Mouse (Mus musculus) megakaryocyte progenitor cell, adult 5-6 weeks (primary cell): ENCODE data around the gene Nsmf. TPM values are rescaled to one million over a fixed set of nuclear protein-coding genes. Genes with fewer than 3 reads are reported as not detected.
A peak's percentile ranks its signal among the peaks of the same experiment; 100 is the strongest.

Source experiments
- ATAC-seq: replicated peaks from 2 replicates; pipeline ENCODE4 v1.8.0; 2016; ENCODE audit warnings: mild to moderate bottlenecking, moderate TSS enrichment, inconsistent platforms; ENCODE audit not compliant: poor library complexity
- total RNA-seq, 2 experiments: library from RNA; stranded (forward) in 1 of 2; stranded (reverse) in 1 of 2; fragments of 157-497, 149-512 nt in 1 of 2; fragments of 200-1000 nt in 1 of 2; gene quantifications; 2 replicates each; pipeline versions ENCODE4 v1.2.3 to v1.2.4; 2015 to 2017

Gene Nsmf
- total RNA-seq, 2 experiments from 2014 or later = 3.7 to 7.8 TPM

- no peak for ATAC-seq
Observed at GRCm38 (mm10) chr2:25083697-25084096, 29.5 kb downstream of the Nsmf start.

- ATAC-seq = no peak
Observed at GRCm38 (mm10) chr2:25085571-25085970, 31.4 kb downstream of the Nsmf start.

- ATAC-seq = no peak
Observed at GRCm38 (mm10) chr2:25087842-25088241, 33.7 kb downstream of the Nsmf start.

DNA sequence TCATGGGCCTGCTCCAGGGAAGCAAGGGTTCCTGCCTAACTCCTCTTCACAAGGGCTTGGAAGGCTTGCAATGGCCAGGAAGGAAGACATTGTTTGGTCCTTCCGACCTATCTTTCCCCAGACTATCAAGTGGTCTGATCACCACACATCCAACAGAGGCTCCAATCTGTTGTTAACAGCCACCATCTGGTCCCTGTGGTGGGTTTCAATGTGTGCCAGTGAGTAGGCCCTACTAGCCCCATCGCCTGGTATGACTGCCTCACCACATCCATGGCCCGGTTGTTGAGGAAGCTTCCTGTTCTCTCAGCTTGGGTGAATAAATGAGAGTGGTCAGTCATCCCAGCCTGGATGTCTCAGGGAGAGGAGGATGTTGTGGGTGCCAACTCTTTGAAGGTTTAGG lies 34.5 kb downstream of the Nsmf start:
- ATAC-seq = no peak

GRCm38 (mm10) chr2:25094785-25095108 lies 40.6 kb downstream of the Nsmf start:
- 0 out of 2 replicates have a peak, but pooled peaks have one; percentile 9 for ATAC-seq

GRCm38 (mm10) chr2:25095109-25095850 lies 41.1 kb downstream of the Nsmf start, which contains the start of gene Noxa1:
Noxa1 (minus strand) TSS chr2:25095149.
- ATAC-seq = peak; percentile 72

GRCm38 (mm10) chr2:25098005-25098615 lies 44.0 kb downstream of the Nsmf start:
- no peak for ATAC-seq

DNA sequence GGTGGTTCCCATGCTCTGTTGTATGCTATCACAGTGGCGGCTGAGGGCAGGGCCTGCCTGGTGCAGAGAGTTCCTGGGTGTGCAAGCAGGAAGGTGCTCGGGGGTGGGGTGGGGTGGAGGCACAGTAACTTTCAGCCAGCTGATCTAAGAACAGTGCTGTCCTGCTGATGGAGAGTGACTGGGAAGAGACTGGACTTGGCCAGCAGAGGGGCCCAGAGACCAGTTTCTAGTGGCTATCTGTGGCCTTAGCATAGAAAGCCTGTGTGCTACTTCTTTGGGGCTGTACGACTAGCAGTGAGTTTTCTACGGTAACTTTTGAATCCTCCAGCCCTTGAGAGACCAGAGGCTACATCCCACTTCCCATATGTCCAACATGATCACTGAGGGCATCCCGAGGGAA lies 44.8 kb downstream of the Nsmf start:
- ATAC-seq = peak; percentile 35

DNA sequence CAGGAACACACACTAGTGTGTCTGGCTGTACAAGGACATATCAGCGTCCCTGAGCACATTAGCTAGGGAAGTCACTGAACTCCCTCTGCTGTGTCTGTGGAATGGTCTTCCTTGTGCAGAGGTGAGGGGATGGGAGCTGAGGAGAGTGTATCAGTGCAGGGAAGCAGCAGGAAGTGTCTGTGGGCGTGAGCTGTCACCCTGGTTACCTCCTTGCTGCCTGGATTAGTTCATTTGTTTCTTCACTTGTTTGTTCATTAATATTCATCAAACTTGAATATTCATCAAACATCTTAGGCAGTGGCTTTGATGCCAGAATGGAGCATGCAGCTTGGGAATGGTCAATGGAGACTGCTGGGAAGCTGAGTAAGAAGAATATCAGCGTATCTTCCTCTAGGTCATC lies 45.5 kb downstream of the Nsmf start:
- no peak for ATAC-seq

GRCm38 (mm10) chr2:25104122-25104521 lies 50.0 kb downstream of the Nsmf start:
- ATAC-seq = no peak

DNA sequence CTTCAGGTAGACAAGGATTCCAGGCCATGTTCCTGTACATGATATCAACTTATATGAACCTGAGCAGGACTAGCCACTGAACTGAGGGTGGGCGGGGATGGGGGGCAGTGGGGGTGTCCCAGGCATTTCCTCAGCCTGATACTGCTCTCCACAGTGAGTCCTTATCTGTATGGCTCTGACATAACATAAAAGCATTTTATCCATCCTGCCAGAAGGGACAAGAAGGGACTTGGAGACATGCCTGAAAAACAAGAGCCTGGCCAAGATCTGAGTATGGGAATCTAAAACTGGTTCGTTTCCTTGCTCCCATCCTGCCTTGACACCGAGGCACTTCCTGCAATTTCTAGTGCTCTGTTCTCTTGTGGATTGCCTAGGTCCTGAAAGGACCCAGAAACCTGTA lies 51.9 kb downstream of the Nsmf start:
- ATAC-seq = peak; percentile 55

- no peak for ATAC-seq
Observed at GRCm38 (mm10) chr2:25109487-25109886, 55.3 kb downstream of the Nsmf start.

DNA sequence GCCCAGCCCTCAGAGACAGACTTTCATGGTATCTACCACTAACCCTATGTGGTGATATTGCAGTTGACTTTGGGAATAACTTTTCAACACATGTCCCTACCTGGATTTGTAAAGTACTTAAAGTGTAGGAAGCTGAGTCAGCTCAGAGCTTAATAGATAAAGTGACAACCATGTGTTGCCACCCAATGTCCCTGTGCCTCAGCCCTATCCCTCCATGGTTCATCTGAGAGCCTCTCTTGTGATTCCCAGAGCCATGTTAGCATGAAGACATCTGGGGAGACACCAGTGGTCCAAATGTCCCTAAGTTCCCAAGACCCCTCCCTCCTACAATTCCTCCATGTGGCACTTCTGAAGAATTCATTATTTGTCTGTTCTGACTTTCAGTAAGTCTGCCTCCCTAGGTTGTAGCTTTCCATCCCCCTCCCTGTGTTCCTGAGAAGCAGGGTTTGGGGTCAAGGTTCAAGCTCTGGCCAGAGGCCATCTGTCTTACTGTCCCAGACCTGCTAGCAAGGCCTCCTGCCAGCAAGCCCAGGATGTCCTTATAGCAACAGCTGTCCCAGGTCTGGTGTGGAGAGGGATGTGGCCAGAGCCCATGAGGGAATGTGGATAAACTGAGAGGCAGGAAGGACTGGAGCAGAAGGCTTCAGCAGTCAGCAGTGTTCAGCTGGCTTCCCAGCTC lies 56.5 kb downstream of the Nsmf start:
- no peak for ATAC-seq

GRCm38 (mm10) chr2:25111184-25111791 lies 57.1 kb downstream of the Nsmf start:
- ATAC-seq = peak; percentile 75

Other genes starting within 250 kb of the Nsmf start
- 34.4 and 36.7 TPM in 2 replicates for gene Ehmt1, start 134.7 kb upstream of the Nsmf start, total RNA-seq (2015)
- gene Ehmt1, start 134.7 kb upstream of the Nsmf start, total RNA-seq (2017) = 63.1 and 87.0 TPM in 2 replicates
- gene Arrdc1, start 119.1 kb upstream of the Nsmf start, total RNA-seq (2015) = 24.5 and 29.2 TPM in 2 replicates
- 48.3 and 58.9 TPM in 2 replicates for gene Arrdc1, start 119.1 kb upstream of the Nsmf start, total RNA-seq (2017)
- gene Zmynd19, start 104.6 kb upstream of the Nsmf start, total RNA-seq (2015) = 16.0 and 19.1 TPM in 2 replicates
- gene Zmynd19, start 104.6 kb upstream of the Nsmf start, total RNA-seq (2017) = 42.9 and 62.2 TPM in 2 replicates
- 20.8 TPM in 2 replicates for gene Dph7, start 92.0 kb upstream of the Nsmf start, total RNA-seq (2015)
- 15.5 and 26.2 TPM in 2 replicates for gene Dph7, start 92.0 kb upstream of the Nsmf start, total RNA-seq (2017)
- 70.4 and 82.4 TPM in 2 replicates for gene Mrpl41, start 79.3 kb upstream of the Nsmf start, total RNA-seq (2015)
- gene Mrpl41, start 79.3 kb upstream of the Nsmf start, total RNA-seq (2017) = 117 and 161 TPM in 2 replicates
- 28.4 and 28.7 TPM in 2 replicates for gene Pnpla7, start 78.3 kb upstream of the Nsmf start, total RNA-seq (2015)
- gene Pnpla7, start 78.3 kb upstream of the Nsmf start, total RNA-seq (2017) = 29.6 and 30.4 TPM in 2 replicates
- not detected in 2 replicates for gene Entpd8, start 25.9 kb downstream of the Nsmf start, total RNA-seq (2015)
- not detected in 2 replicates for gene Entpd8, start 25.9 kb downstream of the Nsmf start, total RNA-seq (2017)
- gene Noxa1, start 40.8 kb downstream of the Nsmf start, total RNA-seq (2015) = not detected in 2 replicates
- not detected in 2 replicates for gene Noxa1, start 40.8 kb downstream of the Nsmf start, total RNA-seq (2017)
- 0.42 and 0.51 TPM in 2 replicates for gene Nrarp, start 126.4 kb downstream of the Nsmf start, total RNA-seq (2015)
- 0.78 and 1.3 TPM in 2 replicates for gene Nrarp, start 126.4 kb downstream of the Nsmf start, total RNA-seq (2017)
- gene Tor4a, start 142.5 kb downstream of the Nsmf start, total RNA-seq (2015) = 11.4 and 12.5 TPM in 2 replicates
- gene Tor4a, start 142.5 kb downstream of the Nsmf start, total RNA-seq (2017) = 16.1 and 17.6 TPM in 2 replicates
- 23.7 and 28.9 TPM in 2 replicates for gene Nelfb, start 157.1 kb downstream of the Nsmf start, total RNA-seq (2015)
- gene Nelfb, start 157.1 kb downstream of the Nsmf start, total RNA-seq (2017) = 35.8 and 38.7 TPM in 2 replicates
- gene Stpg3, start 160.3 kb downstream of the Nsmf start, total RNA-seq (2015) = 0.30 TPM in 1 of 2 replicates, not detected in the other
- gene Stpg3, start 160.3 kb downstream of the Nsmf start, total RNA-seq (2017) = 0.54 TPM in 1 of 2 replicates, not detected in the other
- not detected in 2 replicates for gene Fam166a, start 164.4 kb downstream of the Nsmf start, total RNA-seq (2015)
- not detected in 2 replicates for gene Fam166a, start 164.4 kb downstream of the Nsmf start, total RNA-seq (2017)
- 435 and 440 TPM in 2 replicates for gene Tubb4b, start 170.3 kb downstream of the Nsmf start, total RNA-seq (2015)
- 571 and 580 TPM in 2 replicates for gene Tubb4b, start 170.3 kb downstream of the Nsmf start, total RNA-seq (2017)
- not detected in 2 replicates for gene Slc34a3, start 180.0 kb downstream of the Nsmf start, total RNA-seq (2015)
- not detected in 2 replicates for gene Slc34a3, start 180.0 kb downstream of the Nsmf start, total RNA-seq (2017)
- not detected in 2 replicates for gene Rnf224, start 182.4 kb downstream of the Nsmf start, total RNA-seq (2015)
- gene Rnf224, start 182.4 kb downstream of the Nsmf start, total RNA-seq (2017) = 0.25 TPM in 1 of 2 replicates, not detected in the other
- 0.69 TPM in 1 of 2 replicates, not detected in the other for gene Rnf208, start 187.9 kb downstream of the Nsmf start, total RNA-seq (2015)
- gene Rnf208, start 187.9 kb downstream of the Nsmf start, total RNA-seq (2017) = 0.29 TPM in 1 of 2 replicates, not detected in the other
- not detected in 2 replicates for gene Cysrt1, start 188.1 kb downstream of the Nsmf start, total RNA-seq (2015)
- not detected in 2 replicates for gene Cysrt1, start 188.1 kb downstream of the Nsmf start, total RNA-seq (2017)
- 3.9 and 5.0 TPM in 2 replicates for gene AL732309.1, start 192.5 kb downstream of the Nsmf start, total RNA-seq (2015)
- gene AL732309.1, start 192.5 kb downstream of the Nsmf start, total RNA-seq (2017) = 3.2 and 3.8 TPM in 2 replicates
- 11.4 and 12.8 TPM in 2 replicates for gene Tmem203, start 201.1 kb downstream of the Nsmf start, total RNA-seq (2015)
- gene Tmem203, start 201.1 kb downstream of the Nsmf start, total RNA-seq (2017) = 9.6 and 9.8 TPM in 2 replicates
- gene Tprn, start 208.3 kb downstream of the Nsmf start, total RNA-seq (2015) = 7.9 and 13.3 TPM in 2 replicates
- gene Tprn, start 208.3 kb downstream of the Nsmf start, total RNA-seq (2017) = 7.6 and 9.2 TPM in 2 replicates
- 136 and 148 TPM in 2 replicates for gene Ssna1, start 218.1 kb downstream of the Nsmf start, total RNA-seq (2015)
- 71.3 and 92.7 TPM in 2 replicates for gene Ssna1, start 218.1 kb downstream of the Nsmf start, total RNA-seq (2017)
- gene Anapc2, start 218.1 kb downstream of the Nsmf start, total RNA-seq (2015) = 28.3 and 34.4 TPM in 2 replicates
- 36.5 and 42.4 TPM in 2 replicates for gene Anapc2, start 218.1 kb downstream of the Nsmf start, total RNA-seq (2017)
- not detected in 2 replicates for gene Tmem210, start 233.8 kb downstream of the Nsmf start, total RNA-seq (2015)
- not detected in 2 replicates for gene Tmem210, start 233.8 kb downstream of the Nsmf start, total RNA-seq (2017)
- not detected in 2 replicates for gene Lrrc26, start 235.6 kb downstream of the Nsmf start, total RNA-seq (2015)
- gene Lrrc26, start 235.6 kb downstream of the Nsmf start, total RNA-seq (2017) = not detected in 2 replicates